Mouse (Mus musculus) embryonic facial prominence, embryonic 13.5 days (tissue): Measurements from ENCODE around the gene Usp49. TPM values are rescaled to one million over a fixed set of nuclear protein-coding genes. Genes with fewer than 3 reads are reported as not detected.
"Not testable (repeated sequence)": the region's sequence is repeated elsewhere in the genome, so short reads cannot be mapped to it uniquely, and the experiment has no call there.

Experiments used
- ATAC-seq: fragments of 200-750 bp; cut with Nextera tagmentation; 2 replicates; pipeline ENCODE4 v1.8.0; 2017; ENCODE audit warnings: low read depth; ENCODE audit not compliant: insufficient number of reproducible peaks, insufficient read depth, low FRiP score, low TSS enrichment
- H3K27ac ChIP-seq: fragments of 300-500 bp; sonication (generic); 2 replicates; pipeline ENCODE4 v1.5.1; 2015; ENCODE audit warnings: moderate library complexity, mild to moderate bottlenecking, inconsistent platforms
- H3K27me3 ChIP-seq: fragments of 300-500 bp; sonication (generic); 2 replicates; pipeline ENCODE4 v1.6.1; 2015; ENCODE audit warnings: mild to moderate bottlenecking, inconsistent platforms
- H3K36me3 ChIP-seq: fragments of 300-500 bp; sonication (generic); 2 replicates; pipeline ENCODE4 v1.6.1; 2015; ENCODE audit warnings: mild to moderate bottlenecking, inconsistent platforms
- H3K4me1 ChIP-seq: fragments of 300-500 bp; sonication (generic); 2 replicates; pipeline ENCODE4 v1.6.1; 2015; ENCODE audit warnings: inconsistent platforms
- H3K4me2 ChIP-seq: fragments of 300-500 bp; sonication (generic); 2 replicates; pipeline ENCODE4 v1.6.1; 2015; ENCODE audit warnings: moderate library complexity, mild to moderate bottlenecking, inconsistent platforms
- H3K4me3 ChIP-seq: fragments of 300-500 bp; sonication (generic); 2 replicates; pipeline ENCODE4 v1.5.1; 2015; ENCODE audit warnings: mild to moderate bottlenecking, inconsistent platforms
- H3K9ac ChIP-seq: fragments of 300-500 bp; sonication (generic); 2 replicates; pipeline ENCODE4 v1.6.1; 2015; ENCODE audit warnings: mild to moderate bottlenecking, inconsistent platforms
- H3K9me3 ChIP-seq: fragments of 300-500 bp; sonication (generic); 2 replicates; pipeline ENCODE4 v1.6.1; 2016; ENCODE audit warnings: inconsistent platforms
- WGBS: fragments of 180-500 bp; shearing (Covaris S2); methylation state at CpG from one replicate; pipeline ENCODE4 v1.1.7; 2015; ENCODE audit warnings: mixed read lengths; 5-methylcytosine and 5-hydroxymethylcytosine counted together
- polyA plus RNA-seq: library from polyadenylated mRNA; unstranded; fragments of >200 nt; fragmentation: Nextera tagmentation; extraction: Ambion mirVana; gene quantifications from 2 replicates; pipeline ENCODE4 v1.2.1, GENCODE M21; 2015

Usp49 gene
- polyA plus RNA-seq, 1 experiment from 2014 or later: 6.4 TPM

DNA sequence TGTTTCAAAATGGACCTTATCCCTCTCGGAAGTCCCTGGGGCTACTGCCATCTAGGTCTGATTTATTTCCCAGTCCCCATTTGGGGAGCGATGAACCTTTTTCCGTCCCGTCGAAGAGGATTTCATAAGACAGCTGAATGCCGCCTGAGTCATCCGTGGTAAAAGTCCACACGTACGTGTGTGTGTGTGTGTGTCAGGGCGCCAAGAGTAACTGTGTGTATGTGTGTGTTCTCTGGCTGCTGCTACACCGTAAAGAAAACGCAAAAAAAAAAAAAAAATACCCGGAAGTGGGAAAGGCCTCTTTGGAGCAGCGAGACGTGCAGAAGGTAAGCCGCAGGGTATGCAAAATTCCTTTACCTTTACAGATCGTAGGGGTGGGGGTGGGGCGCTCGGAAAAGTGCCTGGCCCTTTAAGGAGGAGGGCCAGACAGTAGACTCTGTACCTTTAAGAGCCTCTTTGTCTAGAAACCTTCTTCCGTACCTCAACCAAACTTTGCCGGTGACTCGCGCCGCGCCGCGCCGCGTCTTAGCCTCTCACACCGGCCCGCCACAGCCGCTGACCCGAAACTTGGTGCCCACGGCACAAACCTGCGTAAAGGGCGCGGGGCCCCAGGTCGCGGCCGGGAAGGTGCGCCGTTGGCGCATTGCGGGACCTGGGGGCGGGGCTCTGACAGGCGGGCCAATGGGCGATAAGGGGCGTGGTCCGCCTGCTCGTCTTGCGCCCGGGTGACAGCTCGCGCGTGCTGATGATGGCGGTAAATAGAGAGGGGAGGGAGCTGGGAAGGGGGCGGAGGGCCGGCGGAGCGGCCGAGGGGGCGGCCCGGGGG is 1.4 kb upstream of the Usp49 start:
- peak; percentile 92 for ATAC-seq
- H3K9ac ChIP-seq: peak overlapping the region; percentile 83
- peak overlapping the region; percentile 93 for H3K27ac ChIP-seq
- peaks cover 37% of the 10 kb centered on the region for H3K4me1 ChIP-seq
- H3K4me2 ChIP-seq: peak overlapping the region; percentile 95
- H3K27me3 ChIP-seq: no peaks in the 10 kb centered on the region
- peaks cover 25% of the 10 kb centered on the region for H3K36me3 ChIP-seq
- H3K4me3 ChIP-seq: peak overlapping the region; percentile 69
- no peaks in the 10 kb centered on the region for H3K9me3 ChIP-seq
- under 1% methylated on average over 63 of the region's 63 CpGs for WGBS

DNA sequence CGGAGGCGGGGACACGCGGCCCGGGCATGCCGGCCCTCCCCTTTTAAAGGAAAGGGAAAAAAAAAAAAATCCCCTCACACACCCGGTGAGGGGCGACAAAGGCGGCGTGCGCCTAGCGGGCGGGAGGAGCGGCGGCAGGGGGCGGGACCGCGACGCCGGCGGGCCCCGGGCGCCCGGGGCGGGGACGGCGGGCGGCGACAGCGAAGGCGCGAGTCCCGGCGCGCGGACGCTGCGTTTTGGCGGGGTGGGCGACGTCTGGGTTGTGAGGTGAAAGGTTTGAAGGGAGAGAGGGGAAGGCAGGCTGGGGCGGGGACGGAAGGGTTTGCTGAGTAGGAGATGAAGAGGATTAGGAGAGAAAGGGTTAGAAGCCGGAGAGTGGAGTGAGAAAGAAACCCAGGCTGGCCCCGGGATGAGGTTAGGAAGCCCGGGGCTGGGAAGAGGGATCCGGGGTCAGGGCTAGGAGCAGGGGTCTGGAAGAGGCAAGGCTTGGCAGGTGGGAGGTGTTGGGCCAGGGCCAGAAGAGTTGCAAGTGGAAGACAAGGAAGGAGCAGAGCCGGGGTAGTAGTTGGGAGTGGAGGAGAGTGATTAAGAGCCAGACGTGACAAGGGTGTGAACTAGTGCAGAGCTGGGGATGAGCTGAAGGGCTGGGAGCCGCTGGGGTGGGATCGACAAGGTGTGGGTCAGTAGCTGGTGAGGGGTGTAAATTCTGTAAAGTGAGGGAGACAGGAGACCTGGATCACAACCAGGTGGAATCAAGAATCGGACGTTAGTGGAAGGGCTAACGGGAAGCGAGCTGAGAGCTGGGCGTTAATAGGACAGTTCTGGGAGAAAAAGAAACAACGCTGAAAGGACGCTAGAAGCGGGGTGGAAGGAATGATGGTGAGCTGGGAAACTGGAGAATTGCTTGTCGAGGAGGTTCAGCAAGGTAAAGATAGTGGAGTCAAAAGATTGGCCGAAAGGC is 493 bp upstream of the Usp49 start:
- Histone ChIP-seq H3K4me3 (peak overlapping the region; percentile 69), H3K9ac (peak overlapping the region; percentile 83), H3K4me2 (peak overlapping the region; percentile 95), H3K4me1 (peaks cover 37% of the 10 kb centered on the region), H3K36me3 (peaks cover 16% of the 10 kb centered on the region), H3K27ac (peak overlapping the region; percentile 93), H3K9me3 (no peaks in the 10 kb centered on the region), H3K27me3 (no peaks in the 10 kb centered on the region)
- under 1% methylated on average over 56 of the region's 61 CpGs for WGBS
- ATAC-seq: peak; percentile 49

GRCm38 (mm10) chr17:47632181-47632840 is 1.8 kb downstream of the Usp49 start:
- H3K9me3 ChIP-seq: no peaks in the 10 kb centered on the region
- H3K27me3 ChIP-seq: no peaks in the 10 kb centered on the region
- peaks cover 37% of the 10 kb centered on the region for H3K4me1 ChIP-seq
- H3K27ac ChIP-seq: no peak overlapping the region
- H3K4me2 ChIP-seq: 0 out of 2 replicates have a peak overlapping the region, but pooled peaks have one; percentile 11
- H3K4me3 ChIP-seq: no peak overlapping the region
- no peak overlapping the region for H3K9ac ChIP-seq
- WGBS: 63% methylated on average over 4 of the region's 4 CpGs
- ATAC-seq: no peak
- H3K36me3 ChIP-seq: peaks cover 3% of the 10 kb centered on the region; the same call in 1 of the 2 replicates

DNA sequence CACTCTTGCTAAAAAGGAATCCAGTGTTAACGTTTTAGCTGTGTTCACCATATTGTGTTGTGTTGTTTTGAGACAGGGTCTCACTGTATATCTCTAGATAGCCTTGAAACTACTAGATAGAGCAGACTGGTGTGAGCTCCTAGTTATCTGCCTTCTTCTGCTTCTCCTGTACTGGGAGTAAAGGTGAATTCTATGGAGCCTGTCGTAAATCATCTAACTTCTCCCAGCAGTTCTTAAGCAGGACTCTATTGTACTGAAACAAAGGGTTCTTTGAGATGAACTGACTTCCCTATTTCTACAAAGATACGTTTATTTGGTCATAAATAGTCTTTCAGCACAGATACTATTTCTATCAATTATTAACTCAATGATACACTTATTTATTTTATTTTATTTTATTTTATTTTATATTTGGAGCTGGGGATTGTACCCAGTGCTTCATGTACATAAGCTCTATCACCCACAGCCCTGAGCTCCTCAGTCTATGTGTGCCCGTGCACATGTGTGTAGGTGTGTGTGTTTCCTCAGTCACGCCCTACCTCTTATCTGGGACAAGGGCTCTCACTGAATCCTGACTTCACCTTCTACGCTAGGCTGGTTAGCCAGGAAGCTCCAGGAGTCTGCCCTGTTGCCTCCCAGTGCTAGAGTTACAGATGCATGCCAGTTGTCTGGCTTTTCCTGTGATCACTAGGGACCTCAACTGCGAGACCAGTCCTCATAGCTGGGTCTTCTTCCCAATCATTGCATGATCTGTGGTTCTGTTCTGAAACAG is 3.7 kb downstream of the Usp49 start:
- Histone ChIP-seq H3K4me2 (no peak overlapping the region), H3K9me3 (no peaks in the 10 kb centered on the region), H3K9ac (no peak overlapping the region), H3K4me3 (no peak overlapping the region), H3K36me3 (peaks cover 3% of the 10 kb centered on the region; the same call in 1 of the 2 replicates), H3K27me3 (no peaks in the 10 kb centered on the region), H3K4me1 (peaks cover 25% of the 10 kb centered on the region), H3K27ac (no peak overlapping the region)
- WGBS: 81% methylated on average over 7 of the region's 7 CpGs
- ATAC-seq: no peak

DNA sequence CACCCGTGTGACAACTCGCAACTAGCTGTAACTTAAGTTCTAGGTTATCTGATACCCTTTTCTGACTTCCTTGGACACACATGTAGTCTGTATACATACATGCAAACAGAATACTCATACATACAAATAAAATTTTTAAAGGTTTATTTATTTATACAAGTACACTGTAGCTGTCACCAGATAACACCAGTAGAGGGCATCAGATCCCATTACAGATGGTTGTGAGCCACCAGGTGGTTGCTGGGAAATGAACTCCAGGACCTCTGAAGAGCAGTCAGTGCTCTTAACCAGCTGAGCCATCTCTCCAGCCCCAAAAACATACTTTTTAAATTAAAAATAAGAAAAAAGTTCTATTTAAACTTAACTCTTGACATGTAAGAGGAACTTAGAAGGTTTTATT is 12.5 kb downstream of the Usp49 start:
- 73% methylated on average over 2 of the region's 2 CpGs for WGBS
- no peak overlapping the region for H3K9ac ChIP-seq

DNA sequence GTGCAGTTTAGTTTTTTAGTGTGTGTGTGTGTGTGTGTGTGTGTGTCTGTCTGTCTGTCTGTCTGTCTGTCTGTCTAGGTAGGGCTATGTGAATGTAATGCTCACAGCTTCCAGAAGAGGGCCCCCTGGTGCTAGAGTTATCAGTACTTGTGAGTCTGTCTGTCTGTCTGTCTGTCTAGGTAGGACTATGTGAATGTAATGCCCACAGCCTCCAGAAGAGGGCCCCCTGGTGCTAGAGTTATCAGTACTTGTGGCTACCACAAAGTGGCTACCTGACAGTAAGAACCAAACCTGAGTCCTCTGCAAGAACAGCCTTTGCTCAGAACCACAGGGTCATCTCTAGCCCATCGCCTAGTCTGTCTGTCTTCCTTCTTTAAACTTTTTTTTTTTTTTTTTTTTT is 16.2 kb downstream of the Usp49 start:
- Histone ChIP-seq H3K9me3 (no peaks in the 10 kb centered on the region), H3K27me3 (no peaks in the 10 kb centered on the region), H3K4me1 (no peaks in the 10 kb centered on the region), H3K4me3 (no peak overlapping the region), H3K9ac (no peak overlapping the region), H3K27ac (no peak overlapping the region), H3K36me3 (peaks cover 11% of the 10 kb centered on the region), H3K4me2 (no peak overlapping the region)
- WGBS: 75% methylated on average over 1 of the region's 1 CpGs
- no peak for ATAC-seq

More for the DNA sequence above, 12.5 kb downstream of the Usp49 start:
- Histone ChIP-seq H3K36me3 (0 out of 2 replicates have a peak, but pooled peaks cover 4% of the 10 kb centered on the region), H3K27ac (no peak overlapping the region), H3K9me3 (no peaks in the 10 kb centered on the region), H3K4me3 (no peak overlapping the region), H3K4me2 (no peak overlapping the region), H3K27me3 (no peaks in the 10 kb centered on the region), H3K4me1 (no peaks in the 10 kb centered on the region)
- ATAC-seq: no peak

- Histone ChIP-seq H3K36me3 (peaks cover 14% of the 10 kb centered on the region), H3K27me3 (no peaks in the 10 kb centered on the region), H3K27ac (no peak overlapping the region), H3K9me3 (no peaks in the 10 kb centered on the region), H3K9ac (no peak overlapping the region), H3K4me2 (no peak overlapping the region), H3K4me3 (no peak overlapping the region), H3K4me1 (no peaks in the 10 kb centered on the region)
- WGBS: 74% methylated on average over 4 of the region's 4 CpGs
- no peak for ATAC-seq
These were observed 18.5 kb downstream of the Usp49 start for GRCm38 (mm10) chr17:47648966-47649365.

DNA sequence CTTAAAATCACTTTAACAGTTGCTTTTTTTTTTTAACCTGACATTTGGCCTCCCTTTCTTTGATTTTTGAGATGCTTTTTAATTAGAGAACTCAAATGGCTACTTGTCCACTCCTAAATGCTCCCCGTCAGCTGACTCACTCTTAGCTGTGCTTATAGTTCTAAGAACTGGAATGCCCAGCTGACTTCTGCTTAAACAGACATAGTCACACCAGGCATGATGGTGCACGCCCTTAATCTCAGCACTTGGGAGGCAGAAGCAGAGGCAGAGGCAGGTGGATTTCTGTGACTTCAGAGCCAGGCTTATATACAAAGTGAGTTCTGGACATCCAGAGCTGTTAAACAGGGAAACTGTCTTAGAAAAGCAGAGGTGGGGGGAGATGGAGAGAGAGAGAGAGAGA is 21.5 kb downstream of the Usp49 start:
- no peak for ATAC-seq
- Histone ChIP-seq H3K27me3 (no peaks in the 10 kb centered on the region), H3K4me3 (no peak overlapping the region), H3K36me3 (peaks cover 22% of the 10 kb centered on the region), H3K4me2 (no peak overlapping the region), H3K9ac (no peak overlapping the region), H3K27ac (no peak overlapping the region), H3K9me3 (no peaks in the 10 kb centered on the region), H3K4me1 (no peaks in the 10 kb centered on the region)
- 84% methylated on average over 2 of the region's 2 CpGs for WGBS

DNA sequence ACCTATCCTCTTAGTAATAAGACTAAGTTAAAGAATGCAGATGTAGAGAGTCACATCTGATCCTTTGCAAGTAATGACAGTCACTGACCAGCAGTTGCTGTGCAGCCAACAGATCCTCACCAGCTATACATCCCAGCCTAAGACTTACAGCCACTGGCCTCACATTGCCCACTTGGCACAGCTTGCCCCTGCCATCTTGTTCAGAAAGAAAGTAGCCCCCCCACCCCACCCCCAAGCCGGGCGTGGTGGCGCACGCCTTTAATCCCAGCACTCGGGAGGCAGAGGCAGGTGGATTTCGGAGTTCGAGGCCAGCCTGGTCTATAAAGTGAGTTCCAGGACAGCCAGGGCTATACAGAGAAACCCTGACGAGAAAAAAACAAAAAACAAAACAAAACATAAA is 23.9 kb downstream of the Usp49 start:
- H3K4me3 ChIP-seq, H3K27me3 ChIP-seq, H3K9me3 ChIP-seq, ATAC-seq, H3K4me2 ChIP-seq, H3K27ac ChIP-seq, H3K9ac ChIP-seq, H3K4me1 ChIP-seq: not testable (repeated sequence)
- 95% methylated on average over 8 of the region's 8 CpGs for WGBS
- peaks cover 24% of the 10 kb centered on the region for H3K36me3 ChIP-seq

DNA sequence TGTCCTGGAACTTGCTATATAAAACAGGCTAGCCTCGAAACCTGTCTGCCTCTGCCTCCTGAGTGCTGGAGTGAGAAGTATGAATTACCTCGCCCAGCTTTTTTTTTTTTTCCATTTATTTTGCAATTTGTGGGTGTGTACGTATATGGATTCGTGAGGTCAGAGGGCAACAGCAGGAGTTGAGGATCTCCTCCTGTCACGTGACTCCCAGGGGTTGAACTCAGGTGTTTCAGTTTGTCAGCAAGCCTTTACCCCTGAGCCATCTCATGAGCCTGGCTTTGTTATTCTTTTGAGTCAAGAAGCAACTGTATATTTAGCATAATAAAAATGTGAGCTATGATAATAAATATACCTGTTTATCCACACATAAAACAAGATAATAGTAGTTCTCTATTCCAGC is 25.2 kb downstream of the Usp49 start:
- no peaks in the 10 kb centered on the region for H3K4me1 ChIP-seq
- ATAC-seq: no peak
- no peaks in the 10 kb centered on the region for H3K9me3 ChIP-seq
- WGBS: 82% methylated on average over 5 of the region's 5 CpGs
- no peak overlapping the region for H3K4me3 ChIP-seq
- no peak overlapping the region for H3K9ac ChIP-seq
- H3K27ac ChIP-seq: no peak overlapping the region
- no peak overlapping the region for H3K4me2 ChIP-seq
- no peaks in the 10 kb centered on the region for H3K27me3 ChIP-seq
- peaks cover 24% of the 10 kb centered on the region; the same call in 1 of the 2 replicates for H3K36me3 ChIP-seq
